Mouse (Mus musculus) layer of hippocampus, adult 2 months (tissue): ENCODE measurements around the gene Tmem217. TPM values are rescaled to one million over a fixed set of nuclear protein-coding genes. Genes with fewer than 3 reads are reported as not detected.

Experiments
- DNase-seq, 2 experiments: peaks; one replicate each; pipeline ENCODE4 v3.0.0; 2022; ENCODE audit warnings: low spot score in 2 of 2
- H3K27ac ChIP-seq: fragments of 200-600 bp; 2 replicates; pipeline ENCODE4 v1.8.1; 2022
- H3K4me3 ChIP-seq: fragments of 200-600 bp; 2 replicates; pipeline ENCODE4 v1.8.1; 2022; ENCODE audit warnings: mild to moderate bottlenecking
- CTCF ChIP-seq: fragments of 200-600 bp; conservative IDR thresholded peaks from 2 replicates; pipeline ENCODE4 v1.8.1; 2022; ENCODE audit warnings: antibody characterized with exemption, mild to moderate bottlenecking, moderate library complexity
- total RNA-seq, 2 experiments: library from RNA; stranded (reverse); gene quantifications; 2 replicates each; pipeline ENCODE4 v1.2.3; 2021

Tmem217 gene
- total RNA-seq, 2 experiments from 2014 or later: not detected

- DNase-seq: no peak
- Histone ChIP-seq H3K4me3 (no peak overlapping the region), H3K27ac (no peak overlapping the region)
- no peak for TF ChIP-seq CTCF
These were observed 17.6 kb upstream of the Tmem217 start for GRCm38 (mm10) chr17:29569831-29570230.

GRCm38 (mm10) chr17:29568435-29568834, 16.2 kb upstream of the Tmem217 start:
- Histone ChIP-seq H3K27ac (no peak overlapping the region), H3K4me3 (no peak overlapping the region)
- no peak for DNase-seq
- TF ChIP-seq CTCF: no peak

GRCm38 (mm10) chr17:29565521-29565920, 13.3 kb upstream of the Tmem217 start:
- Histone ChIP-seq H3K4me3 (no peak overlapping the region), H3K27ac (no peak overlapping the region)
- TF ChIP-seq CTCF: no peak
- DNase-seq: no peak

GRCm38 (mm10) chr17:29558476-29558875, 6.3 kb upstream of the Tmem217 start:
- DNase-seq: no peak
- TF ChIP-seq CTCF: no peak
- Histone ChIP-seq H3K27ac (no peak overlapping the region), H3K4me3 (no peak overlapping the region)

- DNase-seq: no peak
- no peak overlapping the region for H3K4me3 ChIP-seq
- TF ChIP-seq CTCF: no peak
- no peak overlapping the region for H3K27ac ChIP-seq
These were observed 4.7 kb upstream of the Tmem217 start for GRCm38 (mm10) chr17:29556893-29557292.

- Histone ChIP-seq H3K27ac (no peak overlapping the region), H3K4me3 (no peak overlapping the region)
- TF ChIP-seq CTCF: no peak
- DNase-seq: no peak
These were observed 4.3 kb upstream of the Tmem217 start for GRCm38 (mm10) chr17:29556456-29556855.

GRCm38 (mm10) chr17:29554176-29554575, 2.0 kb upstream of the Tmem217 start:
- no peak for DNase-seq
- TF ChIP-seq CTCF: no peak
- Histone ChIP-seq H3K4me3 (no peak overlapping the region), H3K27ac (no peak overlapping the region)

GRCm38 (mm10) chr17:29551019-29551418, 1.2 kb downstream of the Tmem217 start:
- no peak for TF ChIP-seq CTCF
- DNase-seq: no peak
- H3K4me3 ChIP-seq: no peak overlapping the region; the same call in 1 of the 2 replicates
- H3K27ac ChIP-seq: no peak overlapping the region

- peak within 1 kb of the TSS; percentile 92 for H3K27ac ChIP-seq
- no peak for TF ChIP-seq CTCF
These were observed 2.4 kb downstream of the Tmem217 start, which contains the start of the genes Gm17657 and Tbc1d22b for GRCm38 (mm10) chr17:29549543-29550428. Gm17657 (minus strand) TSS chr17:29549638. Tbc1d22b (plus strand) TSS chr17:29549785.

GRCm38 (mm10) chr17:29548994-29549393, 3.2 kb downstream of the Tmem217 start:
- H3K27ac ChIP-seq: no peak overlapping the region
- no peak for TF ChIP-seq CTCF
- peak overlapping the region; percentile 81; the same call in 1 of the 2 replicates for H3K4me3 ChIP-seq
- no peak for DNase-seq

More at GRCm38 (mm10) chr17:29549543-29550428, 2.4 kb downstream of the Tmem217 start, which contains the start of the genes Gm17657 and Tbc1d22b:
- DNase-seq: peak; percentile 95
- peak within 1 kb of the TSS; percentile 81 for H3K4me3 ChIP-seq

- Histone ChIP-seq H3K4me3 (no peak overlapping the region), H3K27ac (no peak overlapping the region)
- TF ChIP-seq CTCF: no peak
- DNase-seq: no peak
These were observed 3.7 kb downstream of the Tmem217 start for GRCm38 (mm10) chr17:29548494-29548893.

GRCm38 (mm10) chr17:29545241-29545640, 6.9 kb downstream of the Tmem217 start:
- H3K27ac ChIP-seq: no peak overlapping the region
- no peak for DNase-seq
- TF ChIP-seq CTCF: no peak
- no peak overlapping the region for H3K4me3 ChIP-seq

GRCm38 (mm10) chr17:29544064-29544463, 8.1 kb downstream of the Tmem217 start:
- TF ChIP-seq CTCF: peak; percentile 28
- no peak overlapping the region for H3K27ac ChIP-seq
- no peak overlapping the region for H3K4me3 ChIP-seq
- DNase-seq: no peak
